Mouse (Mus musculus) embryonic fibroblast, embryonic 13.5 days (primary cell): Measurements from ENCODE around the gene 1700019A02Rik.

Experiments used
- CTCF ChIP-seq: IDR thresholded peaks from 2 replicates; pipeline ENCODE4 v1.5.1; 2011; ENCODE audit warnings: mild to moderate bottlenecking, control low read depth, low read length, moderate library complexity, borderline replicate concordance; ENCODE audit not compliant: insufficient read depth
- POLR2A ChIP-seq: IDR thresholded peaks from 2 replicates; pipeline ENCODE4 v1.6.1; 2011; ENCODE audit warnings: low read depth, mild to moderate bottlenecking, control low read depth, low read length, moderate library complexity

DNA sequence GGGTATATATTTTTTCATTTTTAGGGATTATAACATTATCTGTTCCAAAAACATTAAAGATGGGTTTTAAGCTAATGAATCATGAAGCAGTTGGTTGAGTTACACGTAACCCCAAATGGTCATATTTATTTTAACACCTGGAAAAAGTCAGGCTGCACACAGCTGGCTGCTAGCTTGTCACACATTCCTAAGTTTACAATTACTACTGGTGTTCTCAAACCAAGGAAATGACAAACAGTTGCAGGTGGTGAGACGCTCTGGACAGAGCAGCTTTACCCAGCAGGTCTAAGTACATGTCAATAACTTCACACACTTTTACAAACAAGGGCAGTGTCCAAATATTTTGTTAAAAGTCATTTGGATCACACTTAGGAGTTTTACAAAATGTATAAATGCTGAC, 64.4 kb downstream of the 1700019A02Rik start:
- no peak for TF ChIP-seq CTCF
- no peak for TF ChIP-seq POLR2A
